Mouse (Mus musculus) heart, adult 2 months (tissue): ENCODE results near the gene Cdca5. TPM values are rescaled to one million over a fixed set of nuclear protein-coding genes. Genes with fewer than 3 reads are reported as not detected.

Source experiments
- DNase-seq, 2 experiments: peaks; one replicate each; pipeline ENCODE4 v3.0.0; 2021
- H3K27ac ChIP-seq: fragments of 200-600 bp; 2 replicates; pipeline ENCODE4 v1.8.1; 2022
- H3K27me3 ChIP-seq: fragments of 200-500 bp; 2 replicates; pipeline ENCODE4 v1.6.1; 2012; ENCODE audit warnings: mild to moderate bottlenecking, low read length, inconsistent platforms, mixed read lengths; ENCODE audit not compliant: control insufficient read depth, insufficient read depth
- H3K36me3 ChIP-seq: fragments of 200-500 bp; 2 replicates; pipeline ENCODE4 v1.6.1; 2012; ENCODE audit warnings: low read length, inconsistent platforms; ENCODE audit not compliant: control insufficient read depth, insufficient read depth
- H3K4me1 ChIP-seq: fragments of 200-500 bp; 2 replicates; pipeline ENCODE4 v1.6.1; 2011; ENCODE audit warnings: low read length; ENCODE audit not compliant: control insufficient read depth, insufficient read depth
- H3K4me3 ChIP-seq: fragments of 200-600 bp; 2 replicates; pipeline ENCODE4 v1.8.1; 2022
- H3K79me2 ChIP-seq: fragments of 200-500 bp; replicated peaks from 2 replicates; pipeline ENCODE4 v1.6.1; 2012; ENCODE audit warnings: mild to moderate bottlenecking, inconsistent platforms, low read length, moderate library complexity, mixed read lengths; ENCODE audit not compliant: control insufficient read depth, insufficient read depth
- H3K9ac ChIP-seq: fragments of 200-500 bp; 2 replicates; pipeline ENCODE4 v1.6.1; 2012; ENCODE audit warnings: low read depth, mild to moderate bottlenecking, control low read depth, inconsistent platforms, low read length, mixed read lengths
- CTCF ChIP-seq: fragments of 200-600 bp; IDR thresholded peaks from 2 replicates; pipeline ENCODE4 v1.8.1; 2022; ENCODE audit warnings: antibody characterized with exemption, mild to moderate bottlenecking, moderate library complexity
- EP300 ChIP-seq: fragments of 200-500 bp; IDR thresholded peaks from 2 replicates; pipeline ENCODE4 v1.6.1; 2011; ENCODE audit warnings: low read depth, low read length, control low read depth; ENCODE audit not compliant: insufficient read depth
- POLR2A ChIP-seq: fragments of 200-500 bp; IDR thresholded peaks from 2 replicates; pipeline ENCODE4 v1.6.1; 2011; ENCODE audit warnings: mild to moderate bottlenecking, low read depth, low read length, control low read depth; ENCODE audit not compliant: insufficient read depth
- WGBS: fragments of 180-500 bp; shearing (Covaris S2); methylation state at CpG from one replicate; pipeline ENCODE4 v1.1.7; 2018; 5-methylcytosine and 5-hydroxymethylcytosine counted together
- intact Hi-C: fragments of 180-260 bp; cut with DNase I; formaldehyde crosslinking; loops from one replicate; pipeline ENCODE4 v1.15.1; 2025
- polyA plus RNA-seq: library from polyadenylated mRNA; depleted of rRNA; stranded (reverse); fragments of >200 nt; gene quantifications from 2 replicates; pipeline ENCODE4 v1.2.3, GENCODE M21; 2012
- total RNA-seq, 2 experiments: library from RNA; stranded (reverse); gene quantifications; 2 replicates each; pipeline ENCODE4 v1.2.3; 2021

Cdca5 gene
- total and polyA plus RNA-seq, 3 experiments, result 0.27 TPM; not detected in 2

DNA sequence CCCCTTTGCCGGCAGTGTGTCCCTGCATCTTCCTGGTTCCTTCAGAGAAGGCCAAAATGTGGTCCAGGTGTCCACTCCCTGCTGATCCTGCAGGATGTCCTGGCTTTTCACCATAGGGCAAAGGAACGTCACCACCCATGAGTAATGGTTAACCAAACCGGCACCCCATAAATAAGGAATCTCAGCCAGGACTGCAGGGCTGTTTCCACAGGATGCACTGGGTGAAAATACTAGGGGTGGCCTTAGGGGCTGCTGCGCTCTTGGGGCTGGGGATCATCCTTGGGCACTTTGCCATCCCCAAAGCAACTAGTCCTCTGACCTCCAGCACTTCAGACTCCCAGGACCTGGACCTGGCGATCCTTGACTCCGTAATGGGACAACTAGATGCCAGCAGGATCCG is 20.8 kb downstream of the Cdca5 start, which contains the start of gene Naaladl1:
Naaladl1 (plus strand) TSS at position 197 of the 400 bp plus-strand sequence.
- 90% methylated on average over 7 of the region's 7 CpGs for WGBS
- Histone ChIP-seq H3K4me3 (no peak within 1 kb of the TSS), H3K27ac (no peak within 1 kb of the TSS), H3K27me3 (no peaks in the 10 kb centered on the region), H3K9ac (no peak within 1 kb of the TSS), H3K4me1 (no peaks in the 10 kb centered on the region), H3K36me3 (no peaks in the 10 kb centered on the region), H3K79me2 (no peaks in the 10 kb centered on the region)
- no peak for DNase-seq
- TF ChIP-seq CTCF (no peak), EP300 (no peak), POLR2A (no peak)
- intact Hi-C loops, result no loop called here

DNA sequence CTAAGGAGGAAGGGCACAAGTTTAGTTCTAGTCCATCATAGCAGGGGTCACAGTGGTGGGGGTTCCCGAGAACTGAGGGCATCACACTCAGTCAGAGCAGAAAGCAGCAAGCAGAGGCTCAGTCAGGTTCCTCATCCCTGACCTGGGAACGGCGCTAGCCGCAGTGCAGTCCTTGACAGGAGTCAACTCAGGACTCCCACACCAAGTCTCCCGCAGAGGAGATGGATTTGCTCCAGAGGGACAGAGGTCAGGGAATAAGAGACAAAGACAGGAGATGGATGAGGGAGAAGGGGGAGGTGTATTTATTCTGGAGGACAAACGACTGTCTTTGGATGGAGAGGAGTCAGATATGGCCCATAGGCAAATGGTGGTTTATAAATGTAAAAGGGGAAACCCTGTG is 28.3 kb downstream of the Cdca5 start:
- H3K27me3 ChIP-seq, result no peaks in the 10 kb centered on the region
- intact Hi-C loops, result no loop called here
- peaks cover 3% of the 10 kb centered on the region; the same call in 1 of the 2 replicates for H3K4me1 ChIP-seq
- 57% methylated on average over 6 of the region's 6 CpGs for WGBS
- H3K36me3 ChIP-seq, result no peaks in the 10 kb centered on the region
- no peak overlapping the region for H3K4me3 ChIP-seq
- H3K79me2 ChIP-seq, result no peaks in the 10 kb centered on the region
- no peak overlapping the region for H3K9ac ChIP-seq
- H3K27ac ChIP-seq, result no peak overlapping the region
- TF ChIP-seq EP300 (no peak), CTCF (no peak), POLR2A (no peak)
- no peak for DNase-seq

DNA sequence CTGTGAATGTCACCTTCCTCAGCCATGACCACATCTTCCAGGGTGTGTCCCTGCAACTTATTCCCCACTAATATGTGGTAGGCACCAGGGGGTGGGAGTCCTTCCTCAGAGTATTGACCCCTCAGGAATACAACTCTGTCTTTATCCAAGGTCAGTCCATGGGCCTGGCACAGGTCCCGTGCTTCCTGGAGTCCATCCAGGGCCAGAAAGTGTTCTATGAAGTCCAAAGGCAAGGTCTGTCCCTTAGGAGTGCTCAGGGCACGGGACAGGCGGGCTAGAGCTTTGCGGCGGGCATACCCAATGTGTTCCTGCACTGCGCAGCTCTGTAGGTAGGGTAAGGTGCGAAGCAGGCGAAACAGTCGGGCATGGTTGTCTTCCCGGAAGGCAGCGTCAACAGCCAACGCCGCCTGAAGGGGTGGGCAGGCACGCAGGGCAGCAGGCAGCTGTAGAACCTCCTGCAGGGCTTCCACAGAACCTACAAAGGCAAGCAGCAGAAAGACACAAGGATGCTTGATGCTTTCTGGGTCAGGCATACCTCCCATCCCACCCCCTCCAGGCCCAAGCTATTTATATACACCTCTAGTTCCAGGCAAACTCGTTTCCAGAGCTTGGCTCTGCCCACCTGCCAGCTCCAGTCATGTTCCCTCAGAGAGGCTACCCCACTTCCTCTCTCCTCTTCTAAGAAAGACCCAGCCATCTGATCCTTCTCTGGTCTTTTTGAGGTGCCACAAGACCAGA is 31.5 kb downstream of the Cdca5 start:
- H3K4me1 ChIP-seq, result peaks cover 5% of the 10 kb centered on the region
- H3K9ac ChIP-seq, result no peak overlapping the region
- no peaks in the 10 kb centered on the region for H3K79me2 ChIP-seq
- WGBS, result 64% methylated on average over 15 of the region's 15 CpGs
- H3K27ac ChIP-seq, result no peak overlapping the region
- intact Hi-C loops, result loop anchor here (5.0 kb wide), 1 partner anchor 204 kb away; the partner anchor contains the start of gene Dpf2
- no peaks in the 10 kb centered on the region for H3K36me3 ChIP-seq
- H3K27me3 ChIP-seq, result no peaks in the 10 kb centered on the region
- no peak overlapping the region for H3K4me3 ChIP-seq
- DNase-seq, result no peak
- TF ChIP-seq EP300, result no peak
- no peak for TF ChIP-seq POLR2A
- TF ChIP-seq CTCF, result no peak

DNA sequence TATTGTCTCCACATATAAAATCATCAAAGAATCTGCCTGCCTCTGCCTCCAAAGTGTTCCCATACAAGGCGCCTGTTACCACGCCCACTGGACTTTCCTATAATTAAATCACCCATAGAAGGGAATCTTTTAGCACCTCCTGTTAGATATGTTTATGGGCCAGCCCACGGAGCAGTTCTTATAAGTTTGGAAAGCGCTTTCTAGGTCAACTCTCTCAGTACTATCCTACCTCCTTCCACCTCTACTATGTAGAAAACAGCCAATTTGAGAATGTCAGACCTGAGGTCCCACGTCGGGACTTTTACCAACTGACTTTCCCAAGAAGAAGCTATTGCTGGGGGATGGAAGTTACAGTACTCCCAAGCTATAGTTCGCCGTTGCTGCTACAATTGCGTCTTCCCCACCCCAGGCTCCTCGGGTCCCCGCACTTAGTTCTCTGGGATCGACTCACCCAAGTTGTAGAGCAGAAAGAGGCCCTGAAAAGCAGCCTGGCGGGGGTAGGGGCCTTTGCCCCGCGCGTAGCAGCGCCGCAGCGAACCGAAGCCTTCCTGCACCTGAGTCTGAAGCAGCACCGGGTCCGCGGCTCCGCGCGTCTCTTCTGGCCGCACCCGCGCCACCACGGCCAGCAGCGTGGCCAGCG is 32.7 kb downstream of the Cdca5 start:
- peak overlapping the region; percentile 90 for H3K27ac ChIP-seq
- peak overlapping the region; percentile 95 for H3K9ac ChIP-seq
- H3K4me1 ChIP-seq, result peaks cover 5% of the 10 kb centered on the region
- DNase-seq, result no peak
- intact Hi-C loops, result loop anchor here (5.0 kb wide), 1 partner anchor 205 kb away; the partner anchor contains the start of gene Dpf2
- peak overlapping the region; percentile 67 for H3K4me3 ChIP-seq
- H3K27me3 ChIP-seq, result no peaks in the 10 kb centered on the region
- no peaks in the 10 kb centered on the region for H3K79me2 ChIP-seq
- 3% methylated on average over 32 of the region's 32 CpGs for WGBS
- TF ChIP-seq EP300, result no peak
- H3K36me3 ChIP-seq, result no peaks in the 10 kb centered on the region

DNA sequence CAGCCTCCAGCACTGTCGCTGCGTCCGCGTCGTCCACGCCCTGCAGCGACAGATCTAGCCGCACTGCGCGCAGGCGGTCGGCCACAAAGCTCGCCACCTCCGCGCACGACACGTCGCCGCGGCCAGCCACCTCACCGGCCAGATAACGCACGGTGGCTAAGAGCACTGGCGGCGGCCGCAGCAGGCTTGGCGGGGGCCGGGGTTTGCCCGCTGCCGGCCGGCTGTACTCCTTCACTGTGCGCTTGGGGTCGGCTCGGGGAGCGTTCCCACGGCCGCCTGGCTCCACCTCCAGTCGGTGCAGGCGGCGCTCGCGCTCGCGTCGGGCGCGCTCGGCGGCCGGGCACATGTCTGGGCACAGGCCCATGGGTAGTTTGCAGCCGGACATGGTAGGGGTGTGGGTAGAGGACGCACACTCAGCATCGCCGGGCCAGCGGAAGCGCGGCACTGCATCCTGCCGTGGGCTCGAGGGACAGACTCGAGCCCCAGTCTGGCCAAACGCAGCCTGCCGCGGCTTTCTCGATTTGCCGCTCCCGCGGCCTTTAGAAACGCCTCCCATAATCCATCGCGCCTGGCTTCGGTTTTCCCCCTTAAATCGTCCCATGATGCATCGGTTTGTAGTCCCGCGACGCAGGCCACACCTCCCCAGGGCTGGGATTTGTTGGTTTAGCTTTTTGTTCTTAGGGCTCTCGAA is 33.3 kb downstream of the Cdca5 start, which contains the start of gene Sac3d1:
Sac3d1 (minus strand) TSS at position 665 of the 691 bp plus-strand sequence.
- Histone ChIP-seq H3K79me2 (no peaks in the 10 kb centered on the region), H3K4me3 (peak within 1 kb of the TSS; percentile 67), H3K27ac (peak within 1 kb of the TSS; percentile 90), H3K4me1 (peaks cover 5% of the 10 kb centered on the region), H3K36me3 (no peaks in the 10 kb centered on the region), H3K9ac (peak within 1 kb of the TSS; percentile 95), H3K27me3 (no peaks in the 10 kb centered on the region)
- TF ChIP-seq POLR2A (peak; percentile 69; the same call in 1 of the 2 replicates), CTCF (peak; percentile 32), EP300 (0 out of 2 replicates have a peak, but pooled peaks have one; percentile 40)
- intact Hi-C loops, result loop anchor here (2.0 to 5.0 kb wide), 2 partner anchors 33 to 206 kb away; partner anchors contain the start of genes Cdca5, Dpf2 and Zfpl1
- DNase-seq, result peak; percentile 89 to 92
- WGBS, result under 1% methylated on average over 77 of the region's 77 CpGs
